Mouse (Mus musculus): Measurements from ENCODE around the gene Parvb. TPM values are rescaled to one million over a fixed set of nuclear protein-coding genes. Genes with fewer than 3 reads are reported as not detected.

The Parvb gene
- polyA plus RNA-seq, 1 experiment = 3.6 TPM

- 63% methylated on average over 9 of the region's 10 CpGs for WGBS
- DNase-seq (ENCODE audit: low read depth, low spot score) = no peak
These were observed 81.2 kb downstream of the Parvb start for GRCm38 (mm10) chr15:84312878-84313565.

GRCm38 (mm10) chr15:84313566-84313878, 81.7 kb downstream of the Parvb start:
- DNase-seq (ENCODE audit: low read depth, low spot score) = no peak
- WGBS = 42% methylated on average over 9 of the region's 9 CpGs

GRCm38 (mm10) chr15:84314420-84315080, 82.7 kb downstream of the Parvb start:
- no peak for DNase-seq (ENCODE audit: low read depth, low spot score)
- 58% methylated on average over 18 of the region's 18 CpGs for WGBS

GRCm38 (mm10) chr15:84315276-84316046, 83.6 kb downstream of the Parvb start:
- no peak for DNase-seq (ENCODE audit: low read depth, low spot score)
- 59% methylated on average over 15 of the region's 15 CpGs for WGBS

- WGBS = 92% methylated on average over 4 of the region's 4 CpGs
- DNase-seq (ENCODE audit: low read depth, low spot score) = no peak
These were observed 87.5 kb downstream of the Parvb start for GRCm38 (mm10) chr15:84319393-84319792.

- WGBS = 80% methylated on average over 8 of the region's 8 CpGs
- DNase-seq (ENCODE audit: low read depth, low spot score) = no peak
These were observed 89.8 kb downstream of the Parvb start for GRCm38 (mm10) chr15:84321544-84322174.

GRCm38 (mm10) chr15:84323966-84324869, 92.4 kb downstream of the Parvb start, which contains the start of gene Parvg:
Parvg (plus strand) TSS chr15:84324026.
- 67% methylated on average over 10 of the region's 10 CpGs for WGBS
- DNase-seq (ENCODE audit: low read depth, low spot score) = no peak

GRCm38 (mm10) chr15:84324870-84325553, 93.2 kb downstream of the Parvb start:
- whole genome bisulfite sequencing = 63% methylated on average over 8 of the region's 8 CpGs
- no peak for DNase-seq (ENCODE audit: low read depth, low spot score)

GRCm38 (mm10) chr15:84325736-84326135, 93.9 kb downstream of the Parvb start:
- no peak for DNase-seq (ENCODE audit: low read depth, low spot score)
- WGBS = 60% methylated on average over 12 of the region's 12 CpGs

GRCm38 (mm10) chr15:84328870-84329269, 97.0 kb downstream of the Parvb start:
- no peak for DNase-seq (ENCODE audit: low read depth, low spot score)
- 30% methylated on average over 10 of the region's 10 CpGs for WGBS

- WGBS = 89% methylated on average over 8 of the region's 8 CpGs
- DNase-seq (ENCODE audit: low read depth, low spot score) = no peak
These were observed 98.1 kb downstream of the Parvb start for GRCm38 (mm10) chr15:84329940-84330339.

- no peak for DNase-seq (ENCODE audit: low read depth, low spot score)
- 81% methylated on average over 4 of the region's 4 CpGs for WGBS
These were observed 99.3 kb downstream of the Parvb start for GRCm38 (mm10) chr15:84331066-84331612.

GRCm38 (mm10) chr15:84336281-84336817, 104.5 kb downstream of the Parvb start:
- WGBS = 82% methylated on average over 12 of the region's 12 CpGs
- no peak for DNase-seq (ENCODE audit: low read depth, low spot score)

- no peak for DNase-seq (ENCODE audit: low read depth, low spot score)
- WGBS = 81% methylated on average over 5 of the region's 5 CpGs
These were observed 105.8 kb downstream of the Parvb start for GRCm38 (mm10) chr15:84337599-84337998.

- no peak for DNase-seq (ENCODE audit: low read depth, low spot score)
- WGBS = 33% methylated on average over 2 of the region's 2 CpGs
These were observed 109.1 kb downstream of the Parvb start for GRCm38 (mm10) chr15:84340926-84341325.

GRCm38 (mm10) chr15:84348769-84349168, 116.9 kb downstream of the Parvb start:
- no peak for DNase-seq (ENCODE audit: low read depth, low spot score)
- WGBS = 93% methylated on average over 4 of the region's 4 CpGs

- 44% methylated on average over 14 of the region's 14 CpGs for WGBS
- no peak for DNase-seq (ENCODE audit: low read depth, low spot score)
These were observed 118.3 kb downstream of the Parvb start for GRCm38 (mm10) chr15:84349915-84350738.

All from large intestine, adult 2 months (tissue).